Mouse (Mus musculus): Measurements from ENCODE around the gene Cpt1a.

GRCm38 (mm10) chr19:3334550-3334949 lies 12.4 kb downstream of the Cpt1a start:
- no peak for TF ChIP-seq CTCF (IDR thresholded peaks at IDR 0.05; ENCODE audit: low read depth)
- no peak for TF ChIP-seq EP300 (optimal IDR thresholded peaks at IDR 0.05)

All from stomach, postnatal 0 days (tissue).